Comparison of ENCODE assay signal across 11 mouse cellular contexts in genomic region chr16:46581115-46581514, GRCm38 (mm10).
DNase-seq lines count a peak whose midpoint lies in the region; ATAC-seq and TF ChIP-seq lines count a peak whose summit lies in the region.
"Had no signal": no experiment of that assay in that cellular context is flagged by ENCODE, and none has a peak within 500 bp of the region (broad histone marks: within the 10 kb centered on the region; RNA-seq: fewer than 3 reads in every experiment).

No protein-coding gene starts in this region.

- H3K9me3 ChIP-seq in heart, embryonic 10.5 days: no peaks in the 10 kb centered on the region
- no peaks in the 10 kb centered on the region for H3K9me3 ChIP-seq in heart, embryonic 12.5 days (replicated peaks)
- H3K9me3 ChIP-seq: limb, embryonic 12.5 days had no signal

- H3K36me3 ChIP-seq in heart, embryonic 10.5 days: no peaks in the 10 kb centered on the region
- no peaks in the 10 kb centered on the region for H3K36me3 ChIP-seq in heart, embryonic 12.5 days
- H3K36me3 ChIP-seq: limb, embryonic 12.5 days had no signal

- no peak overlapping the region for H3K4me3 ChIP-seq in heart, embryonic 10.5 days
- no peak overlapping the region for H3K4me3 ChIP-seq in heart, embryonic 12.5 days
- H3K4me3 ChIP-seq in left cerebral cortex, adult 2 months: no peak overlapping the region
- H3K4me3 ChIP-seq: limb, embryonic 12.5 days; megakaryocyte, embryonic 14.5 days had no signal

- no peak overlapping the region for H3K27ac ChIP-seq in heart, embryonic 10.5 days
- no peak overlapping the region for H3K27ac ChIP-seq in heart, embryonic 12.5 days (ENCODE audit: poor library complexity, severe bottlenecking)
- H3K27ac ChIP-seq in left cerebral cortex, adult 2 months: no peak overlapping the region
- H3K27ac ChIP-seq: limb, embryonic 12.5 days had no signal

- no peak for ATAC-seq in heart, embryonic 12.5 days (ENCODE audit: insufficient number of reproducible peaks, low FRiP score)
- ATAC-seq: CD4-positive, CD25-positive, alpha-beta regulatory T cell, adult 4 months had no signal

- H3K4me1 ChIP-seq in heart, embryonic 10.5 days: no peaks in the 10 kb centered on the region
- H3K4me1 ChIP-seq in heart, embryonic 12.5 days (replicated peaks): no peaks in the 10 kb centered on the region
- H3K4me1 ChIP-seq: limb, embryonic 12.5 days; megakaryocyte, embryonic 14.5 days had no signal

- 60% methylated on average over 10 of the region's 10 CpGs for WGBS in heart, embryonic 10.5 days
- WGBS in heart, embryonic 12.5 days: 47% methylated on average over 10 of the region's 10 CpGs

- H3K9ac ChIP-seq in heart, embryonic 12.5 days: no peak overlapping the region
- H3K9ac ChIP-seq: limb, embryonic 12.5 days had no signal

- no peak for TF ChIP-seq CTCF in left cerebral cortex, adult 2 months (IDR thresholded peaks at IDR 0.05)

- H3K27me3 ChIP-seq in heart, embryonic 10.5 days (ENCODE audit: insufficient read depth, poor library complexity, severe bottlenecking): no peaks in the 10 kb centered on the region
- H3K27me3 ChIP-seq in heart, embryonic 12.5 days (replicated peaks): no peaks in the 10 kb centered on the region
- H3K27me3 ChIP-seq: limb, embryonic 12.5 days; megakaryocyte, embryonic 14.5 days had no signal

- 0 out of 2 replicates have a peak overlapping the region, but pooled peaks have one; percentile 3 for H3K4me2 ChIP-seq in heart, embryonic 12.5 days
- H3K4me2 ChIP-seq: limb, embryonic 12.5 days had no signal

- DNase-seq in heart, adult 8-10 months (ENCODE audit: low spot score): peak; percentile 21
- no peak for DNase-seq in heart, embryonic 10.5 days (ENCODE audit: low spot score)
- peak; percentile 19 to 21 for DNase-seq in left cerebral cortex, adult 2 months (ENCODE audit: extremely low spot score in 1 of 2, low spot score in 2 of 2)
- peak; percentile 7 for DNase-seq in right cerebral cortex, postnatal 4 days
- DNase-seq in ovary, adult 18-20 months (ENCODE audit: low spot score): no peak
- no peak for DNase-seq in ovary, postnatal 10 days (ENCODE audit: low spot score)
- DNase-seq: lung, adult 2 months had no signal

- intact Hi-C loops in left cerebral cortex, adult 2 months (cut with DNase I): no loop called here

Comparison
In these comparisons a context has a peak if more than half of its experiments do, and no peak if none do; other contexts are left out.
1. DNase-seq: peak in heart, adult 8-10 months (single experiment), left cerebral cortex, adult 2 months (2 of 2) and right cerebral cortex, postnatal 4 days (single experiment); none in heart, embryonic 10.5 days (single experiment), ovary, adult 18-20 months (single experiment) and ovary, postnatal 10 days (single experiment).